Mouse (Mus musculus) testis, adult 2 months (tissue): ENCODE measurements at regions not wholly inside any gene's neighbourhood (a gene's known extent, or its start where the extent isn't known, plus 50 kb on each side); places are given as distances from the start of the nearest gene placed in this dataset.
"Not testable (repeated sequence)": the region's sequence is repeated elsewhere in the genome, so short reads cannot be mapped to it uniquely, and the experiment has no call there.

Source experiments
- CTCF ChIP-seq: fragments of 200-500 bp; IDR thresholded peaks from 2 replicates; pipeline ENCODE4 v1.5.1; 2012; ENCODE audit warnings: low read depth, mild to moderate bottlenecking, inconsistent platforms, low read length, moderate library complexity; ENCODE audit not compliant: control insufficient read depth, insufficient read depth, insufficient replicate concordance
- POLR2A ChIP-seq: fragments of 200-500 bp; IDR thresholded peaks from 2 replicates; pipeline ENCODE4 v1.6.1; 2012; ENCODE audit warnings: low read depth, mild to moderate bottlenecking, inconsistent platforms, low read length, moderate library complexity; ENCODE audit not compliant: control insufficient read depth

DNA sequence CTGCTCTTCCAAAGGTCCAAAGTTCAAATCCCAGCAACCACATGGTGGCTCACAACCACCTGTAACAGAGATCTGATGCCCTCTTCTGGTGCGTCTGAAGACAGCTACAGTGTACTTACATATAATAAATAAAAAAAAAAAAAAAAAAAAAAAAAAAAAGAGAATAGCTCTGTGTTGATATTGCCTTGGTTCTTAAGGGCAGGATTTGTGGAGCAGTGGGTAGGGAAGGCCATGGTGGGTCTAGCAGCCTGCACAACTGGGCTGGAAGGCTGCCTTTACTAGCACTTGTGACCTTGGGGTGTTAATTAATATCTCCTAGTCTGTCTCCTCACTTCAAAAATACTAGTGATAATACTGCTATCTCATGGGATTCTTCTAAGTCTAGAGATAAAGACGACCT is 147.7 kb downstream of the Phlda1 start:
- not testable (repeated sequence) for TF ChIP-seq CTCF, POLR2A
